Mouse (Mus musculus) gastrocnemius, adult 18-20 months (tissue): ENCODE data around the gene Tbxa2r. TPM values are rescaled to one million over a fixed set of nuclear protein-coding genes. Genes with fewer than 3 reads are reported as not detected.

Source experiments
- DNase-seq: peaks from one replicate; pipeline ENCODE4 v3.0.0; 2021; ENCODE audit warnings: low spot score
- total RNA-seq, 2 experiments: library from RNA; stranded (reverse); gene quantifications; 2 replicates each; pipeline ENCODE4 v1.2.3; 2021

Gene Tbxa2r
- total RNA-seq, 2 experiments from 2014 or later = 0.16 to 0.55 TPM

DNA sequence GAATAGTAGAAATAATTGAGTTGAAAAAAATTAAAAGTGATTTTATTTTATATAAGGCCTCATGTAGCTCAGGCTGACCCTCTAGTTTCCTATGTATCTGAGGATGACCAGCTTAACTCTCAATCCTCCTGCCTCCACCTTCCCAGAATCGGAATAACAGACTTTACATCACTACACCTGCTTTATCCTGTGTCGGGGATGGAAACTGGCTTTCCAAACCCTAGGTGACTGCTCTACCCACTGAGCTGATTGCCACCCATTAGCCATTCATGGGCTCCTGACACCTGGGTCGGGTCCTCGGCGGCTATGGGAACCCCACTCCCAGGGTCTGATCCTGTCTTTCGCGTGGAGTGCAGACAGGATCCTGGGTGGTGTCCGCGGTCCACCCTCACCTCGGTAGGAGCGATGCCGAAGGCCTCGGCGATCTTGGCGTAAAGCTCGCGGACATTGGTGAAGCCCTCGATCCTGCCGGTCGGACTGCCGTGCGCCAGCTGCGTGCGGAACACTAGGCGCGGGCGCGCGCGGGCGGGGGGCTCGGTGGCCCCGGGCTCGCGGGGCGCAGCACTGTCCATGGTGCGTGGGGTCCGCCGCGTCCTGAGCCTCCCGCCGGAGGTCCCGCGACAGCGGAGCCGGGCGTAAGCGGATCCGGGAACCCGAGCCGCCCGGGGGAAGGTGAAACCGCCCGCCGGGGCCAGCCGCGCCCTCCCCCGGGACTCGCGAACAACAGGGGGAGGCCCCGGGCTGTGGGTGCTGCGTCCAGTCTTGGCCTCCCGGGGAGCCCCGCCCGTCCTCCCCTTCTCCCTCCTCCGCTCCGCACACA, 14.4 kb downstream of the Tbxa2r start, which contains the start of gene Gipc3:
TSS of gene Gipc3 (minus strand) at position 581 of the 820 bp plus-strand sequence.
- no peak for DNase-seq

DNA sequence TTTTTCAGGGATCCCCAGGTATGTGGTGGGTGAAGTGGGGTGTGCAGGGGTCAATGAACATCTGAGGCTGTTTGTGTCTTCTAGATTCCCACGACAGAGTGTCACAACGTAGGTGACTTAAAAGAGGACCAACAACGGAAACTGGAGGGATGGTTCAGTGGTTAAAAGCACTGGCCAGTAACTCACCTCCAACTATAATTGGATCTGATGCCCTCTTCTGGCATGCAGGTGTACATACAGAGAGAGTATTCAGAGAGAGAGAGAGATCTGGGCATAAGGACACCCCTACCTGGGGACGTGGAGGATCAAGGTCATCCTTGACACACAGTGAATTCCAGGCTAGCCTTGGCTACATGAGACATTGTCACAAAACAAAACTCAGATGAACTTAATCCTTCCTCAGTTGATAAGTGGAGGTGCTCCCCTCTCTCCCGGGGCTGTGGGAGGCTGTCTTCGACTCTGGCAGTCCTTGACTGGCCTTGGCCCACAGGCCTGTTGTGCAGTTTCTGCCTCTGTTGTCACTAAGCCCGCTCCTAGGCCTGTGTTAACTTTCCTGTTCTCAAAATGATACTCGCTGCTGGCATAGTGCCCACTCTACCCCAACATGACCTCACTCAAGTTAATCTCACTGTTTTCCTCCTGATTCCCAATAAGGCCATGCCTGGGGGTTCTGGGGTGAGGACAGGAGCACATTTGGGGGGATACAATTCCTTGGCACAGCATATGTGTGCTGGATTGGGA, 16.1 kb downstream of the Tbxa2r start:
- no peak for DNase-seq

DNA sequence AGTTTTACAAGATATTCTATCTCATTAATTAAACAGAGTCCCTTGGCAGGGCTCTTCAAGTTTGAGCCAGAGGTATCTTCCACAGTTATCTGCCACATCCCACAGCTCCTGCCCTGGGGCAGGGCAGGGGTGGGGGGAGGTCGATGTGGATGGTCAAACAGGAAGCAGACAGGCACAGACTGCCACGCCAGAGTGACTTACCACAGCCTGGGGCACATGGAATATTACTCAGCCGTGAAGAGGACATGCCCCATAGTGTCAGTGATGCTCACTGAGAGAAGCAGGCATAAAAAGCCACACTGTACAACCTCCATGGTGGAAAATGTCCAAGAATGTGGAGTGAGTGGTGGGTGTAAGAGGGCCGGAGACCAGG, 16.6 kb downstream of the Tbxa2r start:
- DNase-seq = no peak

DNA sequence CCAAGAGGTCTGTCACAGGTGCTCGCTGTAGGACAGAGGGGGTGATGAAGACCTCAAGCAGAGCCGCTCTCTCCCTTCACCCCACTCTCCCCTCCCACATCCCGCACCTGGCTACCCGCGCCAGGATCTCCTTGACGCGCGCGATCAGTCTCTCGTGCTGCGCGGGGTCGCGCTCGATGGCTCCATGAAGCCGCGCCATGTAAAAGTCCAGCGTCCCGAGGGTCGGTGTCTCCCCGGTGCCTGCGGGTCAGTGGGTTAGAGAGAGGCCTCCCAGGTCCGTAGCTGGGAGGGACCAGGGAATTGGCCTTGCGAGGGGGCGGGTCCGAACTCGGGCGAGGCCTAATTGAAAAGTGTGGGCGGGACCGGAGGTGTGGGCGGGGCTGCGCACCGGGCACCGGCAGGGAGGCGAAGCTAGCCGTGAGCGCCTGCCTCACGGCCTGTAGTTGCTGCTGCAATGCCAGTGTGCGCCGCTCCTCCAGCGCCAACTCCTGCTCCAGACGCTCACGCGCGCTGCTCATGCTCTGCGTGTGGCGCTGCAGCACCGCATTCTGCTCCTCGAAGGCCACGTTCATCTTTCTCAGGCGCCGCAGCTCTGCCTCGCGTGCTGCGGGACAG, 18.0 kb downstream of the Tbxa2r start:
- DNase-seq = no peak

DNA sequence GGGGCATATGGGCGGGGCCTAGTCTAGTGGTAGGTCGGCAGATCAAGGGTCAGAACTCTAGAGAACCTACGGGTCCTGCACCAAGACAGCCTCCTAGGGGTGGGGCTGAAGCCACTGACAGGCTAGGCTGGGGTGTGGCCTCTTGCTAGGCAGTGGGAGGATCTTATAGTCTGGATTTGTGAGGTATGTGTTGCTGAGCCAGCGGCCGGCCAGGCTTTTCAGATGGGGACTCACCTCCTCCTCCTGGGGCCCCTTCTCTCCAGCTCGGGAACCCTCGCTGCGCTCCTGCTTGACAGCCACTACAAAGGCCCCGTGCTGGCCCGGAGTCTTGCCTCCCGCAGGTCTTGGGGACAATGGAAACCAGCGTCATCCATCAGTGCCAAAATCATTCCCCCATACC, 20.6 kb downstream of the Tbxa2r start:
- no peak for DNase-seq

DNA sequence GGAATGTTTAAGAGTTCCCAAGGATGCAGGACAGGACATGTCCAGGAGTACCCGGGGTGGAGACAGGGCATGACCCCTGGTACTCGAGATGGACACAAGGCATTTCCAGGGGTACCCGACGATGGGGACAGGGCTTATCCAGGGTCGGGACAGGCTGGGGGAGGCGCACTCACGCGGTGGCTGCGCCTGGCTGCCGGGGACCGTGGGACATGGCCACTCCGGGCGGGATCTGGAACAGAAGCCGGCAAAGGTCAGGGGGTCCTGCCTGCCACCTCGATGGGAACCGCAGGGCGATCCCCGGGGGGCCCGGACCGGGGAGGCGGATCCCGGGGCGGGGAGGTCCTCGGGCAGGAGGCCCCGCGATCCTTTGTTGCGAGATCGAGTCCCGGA, 21.4 kb downstream of the Tbxa2r start:
- DNase-seq = no peak

DNA sequence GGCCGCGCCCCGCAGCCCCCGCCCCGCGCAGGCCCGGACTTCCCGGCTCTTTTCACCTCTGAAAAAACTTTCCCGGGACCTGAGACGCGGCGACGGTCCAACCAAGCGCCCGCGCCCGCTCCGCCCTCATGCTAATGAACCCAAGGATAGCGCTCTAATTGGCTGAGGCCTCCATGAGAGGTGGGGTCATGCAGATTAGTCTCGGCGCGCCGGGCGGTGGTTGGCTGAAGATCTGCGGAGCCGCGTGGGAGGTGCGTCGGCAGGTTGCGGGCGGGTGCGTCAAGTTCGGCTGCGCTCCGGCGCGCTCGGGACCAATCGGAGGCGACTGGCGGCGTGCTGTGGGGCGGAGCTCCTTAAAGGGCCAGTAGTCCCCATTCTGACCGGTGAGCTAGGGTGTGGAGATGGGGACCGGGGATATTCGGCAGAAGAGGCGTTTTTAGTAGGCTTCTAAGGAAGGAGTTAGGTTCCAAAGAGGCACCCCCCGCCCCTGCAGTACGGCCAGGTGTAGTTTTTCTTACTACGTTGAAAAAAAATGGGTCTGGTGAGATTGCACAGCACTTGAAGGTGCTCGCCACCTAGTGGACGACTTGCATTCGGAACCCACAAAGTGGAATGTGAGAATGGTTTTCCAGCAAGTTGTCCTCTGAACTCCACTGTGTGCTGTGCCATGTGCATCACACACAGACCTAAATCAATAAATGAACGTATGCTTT, 22.0 kb downstream of the Tbxa2r start, which contains the start of gene Hmg20b:
TSS of gene Hmg20b (minus strand) at position 130 of the 713 bp plus-strand sequence.
- peak; percentile 99 for DNase-seq

DNA sequence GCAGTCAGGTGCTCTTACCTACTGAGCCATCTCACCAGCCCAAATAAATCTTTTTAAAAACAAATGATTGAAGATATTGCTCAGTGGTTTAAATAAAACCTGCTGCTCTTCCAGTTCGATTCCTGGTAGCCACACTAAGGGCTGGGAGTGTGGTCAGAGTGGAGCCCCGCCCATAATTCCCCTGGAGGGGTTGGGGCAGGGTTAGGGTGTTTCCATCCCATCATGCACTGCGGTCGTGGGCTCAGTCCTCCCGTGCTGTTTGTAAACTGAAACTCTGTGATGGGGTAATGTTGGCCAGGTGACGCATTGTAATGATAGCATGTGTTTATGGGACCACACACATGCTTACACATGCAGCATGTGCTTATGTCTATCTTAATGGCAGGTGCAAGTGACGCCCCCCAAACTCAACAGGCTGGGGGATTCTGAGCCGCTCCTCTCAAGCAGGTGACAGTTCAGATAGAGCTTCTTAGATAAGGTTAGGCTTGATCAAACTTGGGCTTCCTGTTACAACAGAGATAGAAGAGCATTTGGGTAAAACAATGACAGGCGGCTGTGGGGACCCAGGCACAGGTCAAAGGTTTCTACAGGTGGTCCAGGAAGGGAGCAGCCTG, 23.3 kb downstream of the Tbxa2r start:
- DNase-seq = no peak

DNA sequence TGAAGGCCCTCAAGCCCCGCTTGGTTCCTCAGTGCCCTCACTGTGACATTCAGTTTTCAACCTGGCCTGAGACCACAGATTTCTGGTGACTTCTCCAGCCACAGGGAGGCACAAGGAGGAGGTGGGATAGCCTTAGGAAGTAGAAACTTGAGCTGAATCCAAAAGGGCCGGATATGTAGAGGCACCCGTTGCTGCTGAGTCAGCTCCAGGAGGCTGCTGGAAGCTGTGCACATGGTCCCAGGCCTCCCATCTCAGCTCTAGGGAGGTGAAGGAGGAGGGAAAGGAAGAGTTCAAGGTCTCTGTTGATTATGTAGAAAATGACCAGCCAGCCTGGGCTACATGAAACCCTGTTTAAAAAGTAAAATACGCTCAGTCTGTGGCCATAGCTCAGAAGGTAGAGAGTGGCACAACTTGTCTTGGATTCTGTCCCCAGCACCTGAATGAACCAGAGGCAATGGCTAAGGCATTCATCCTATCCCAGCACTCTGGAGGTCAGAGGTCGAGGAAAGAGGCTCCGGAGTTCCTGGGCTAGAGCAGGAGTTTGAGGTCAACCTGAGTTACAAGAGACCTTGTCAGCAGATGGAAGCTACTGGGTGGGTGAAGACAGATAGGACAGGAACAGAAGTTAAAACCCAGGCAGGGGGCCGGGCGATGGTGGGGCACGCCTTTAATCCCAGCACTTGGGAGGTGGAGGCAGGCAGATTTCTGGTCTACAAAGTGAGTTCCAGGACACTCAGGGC, 26.4 kb downstream of the Tbxa2r start:
- DNase-seq = no peak

DNA sequence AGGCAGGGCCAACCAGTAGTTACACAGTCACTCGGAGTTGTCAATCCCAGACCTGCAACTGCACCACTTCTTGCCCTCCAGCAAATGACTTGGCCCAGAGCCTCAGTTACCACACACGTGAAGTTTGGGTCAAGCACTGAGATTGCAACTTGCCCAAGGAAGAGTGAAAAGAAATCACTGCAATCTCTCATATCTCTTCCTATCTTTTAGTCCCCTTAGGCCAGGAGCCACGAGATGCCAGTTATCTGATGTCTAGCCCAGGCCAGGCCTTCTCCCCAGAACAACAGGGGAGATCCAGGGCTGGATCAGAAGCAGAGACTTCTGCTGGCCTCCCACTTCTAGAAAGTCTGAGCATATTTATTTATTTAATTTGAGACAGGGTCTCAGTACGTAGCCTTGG, 27.0 kb downstream of the Tbxa2r start:
- DNase-seq = no peak

DNA sequence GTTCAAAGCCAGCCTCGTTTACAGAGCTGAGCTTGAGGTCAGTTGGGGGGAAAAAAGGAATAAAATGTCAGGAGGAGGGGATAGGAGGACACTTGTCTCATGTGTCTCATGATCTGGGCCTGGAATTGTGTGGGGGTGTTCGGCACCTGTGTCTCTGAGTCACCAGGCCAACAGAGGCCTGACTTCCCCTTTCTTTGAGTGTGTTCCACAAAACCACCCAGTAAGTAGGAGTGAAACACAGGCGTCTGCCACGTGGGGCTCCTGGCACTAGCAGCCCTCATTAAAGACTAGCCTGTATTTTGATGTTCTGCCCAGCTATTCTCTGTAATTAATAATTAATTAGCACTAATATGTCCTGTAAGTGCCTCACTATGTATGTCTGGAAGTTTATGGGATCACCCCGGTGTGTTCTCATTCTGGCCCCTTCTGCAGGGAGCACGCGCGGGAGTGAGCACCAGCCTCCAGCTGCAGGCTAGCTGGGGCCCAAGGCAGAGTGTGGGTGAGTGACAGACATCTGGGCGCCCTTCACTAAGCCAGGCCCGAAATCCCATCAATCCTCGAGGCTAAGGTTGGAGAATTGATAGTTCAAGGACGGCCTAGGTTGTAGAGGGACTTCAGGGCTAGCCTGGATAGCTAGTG, 27.9 kb downstream of the Tbxa2r start:
- no peak for DNase-seq

DNA sequence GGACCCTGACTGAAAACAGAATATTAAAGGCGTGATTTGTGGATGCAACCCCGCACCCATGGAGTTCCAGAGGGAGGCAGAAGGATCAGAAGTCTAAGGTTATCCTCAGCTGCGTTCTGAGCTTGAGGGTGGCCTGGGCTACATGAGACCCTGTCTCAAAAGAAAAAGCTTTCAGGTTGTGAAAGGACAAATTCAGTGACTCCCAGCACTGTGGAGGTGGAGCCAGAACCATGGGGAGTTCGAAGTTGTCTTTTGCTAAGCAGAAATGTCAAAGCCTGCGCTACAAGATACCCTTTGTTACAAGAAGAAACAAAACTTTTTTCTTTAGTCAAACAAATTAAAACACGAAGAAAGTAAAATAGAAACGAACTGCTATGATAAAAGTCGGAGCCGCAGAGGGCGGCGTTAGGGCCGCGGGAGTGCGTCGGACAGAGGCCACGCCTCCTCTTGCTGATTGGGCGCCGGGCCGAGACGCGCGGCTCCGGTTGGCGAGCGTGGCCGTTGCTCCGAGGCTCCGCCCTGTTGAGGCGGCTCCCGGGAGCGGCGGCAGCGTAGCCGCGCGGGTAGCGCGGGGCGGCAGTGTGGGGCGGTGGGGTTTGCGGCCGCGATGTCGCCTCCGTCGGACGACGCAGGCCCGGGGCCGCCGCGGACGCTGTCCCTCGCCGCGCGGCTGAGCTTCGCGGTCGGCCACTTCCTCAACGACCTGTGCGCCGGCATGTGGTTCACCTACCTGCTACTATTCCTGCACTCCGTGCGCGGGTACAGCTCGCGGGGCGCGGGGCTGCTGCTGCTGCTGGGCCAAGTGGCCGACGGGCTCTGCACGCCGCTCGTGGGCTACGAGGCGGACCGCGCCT, 28.7 kb downstream of the Tbxa2r start, which contains the start of gene Mfsd12:
TSS of gene Mfsd12 (plus strand) at position 501 of the 854 bp plus-strand sequence.
- DNase-seq = peak; percentile 93

DNA sequence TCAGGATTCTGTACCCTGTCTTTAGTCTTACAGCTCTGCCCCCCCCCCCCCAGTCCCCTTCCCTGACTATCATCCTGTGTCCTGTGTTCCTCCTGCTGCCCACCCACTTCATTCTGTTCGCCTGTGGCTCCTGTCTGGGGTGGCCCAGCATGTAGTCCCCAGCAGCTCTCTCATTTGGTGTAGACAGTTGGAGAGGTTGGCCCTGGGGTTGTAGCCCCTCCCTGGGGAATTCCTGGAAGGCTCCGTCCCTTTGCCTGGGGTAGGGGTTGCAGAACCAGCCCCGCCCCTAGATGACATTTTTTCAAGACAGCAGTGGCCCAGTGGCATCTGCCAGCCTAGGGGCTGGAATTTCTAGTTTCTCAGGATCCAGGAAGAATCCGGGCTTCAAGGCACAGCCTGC, 29.7 kb downstream of the Tbxa2r start:
- DNase-seq = no peak

DNA sequence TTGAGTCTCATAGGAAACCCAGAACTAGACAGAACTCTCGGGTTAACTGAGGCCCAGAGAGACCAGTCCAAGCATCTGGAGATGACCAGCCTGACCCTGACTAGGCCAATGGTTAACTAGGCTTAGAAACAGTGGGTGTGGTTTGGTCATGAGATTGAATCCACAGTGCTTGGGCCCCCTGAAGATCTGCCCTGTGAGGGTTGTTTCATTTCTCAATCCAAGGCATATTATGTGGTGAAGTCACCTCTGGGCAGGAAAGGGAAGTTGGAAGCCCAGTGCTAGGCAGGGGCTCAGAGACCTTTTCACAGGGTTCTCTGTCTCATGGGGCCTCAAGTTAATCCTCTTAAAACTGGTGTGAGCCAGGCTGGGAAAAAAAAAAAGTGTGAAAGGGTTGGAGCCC, 30.3 kb downstream of the Tbxa2r start:
- no peak for DNase-seq

DNA sequence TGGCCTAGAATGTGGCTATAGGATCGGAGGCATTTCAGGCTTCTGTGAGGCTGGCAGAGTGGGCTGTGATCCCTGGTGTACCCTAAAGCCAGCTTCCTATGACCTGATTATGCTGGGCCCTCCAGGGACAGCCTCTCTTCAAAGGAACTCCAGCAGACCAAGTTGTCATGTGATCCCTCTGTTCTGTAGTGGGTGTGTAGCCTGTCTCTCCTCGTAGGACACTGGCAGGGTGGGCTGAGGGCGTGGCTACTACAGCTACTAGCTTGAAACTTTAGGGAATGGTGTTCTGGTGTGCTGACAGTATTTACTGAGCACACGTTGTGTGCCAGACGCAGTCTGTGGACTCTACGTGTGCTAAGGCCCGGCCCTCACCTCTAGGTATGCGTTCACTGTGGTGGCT, 32.2 kb downstream of the Tbxa2r start:
- DNase-seq = no peak

DNA sequence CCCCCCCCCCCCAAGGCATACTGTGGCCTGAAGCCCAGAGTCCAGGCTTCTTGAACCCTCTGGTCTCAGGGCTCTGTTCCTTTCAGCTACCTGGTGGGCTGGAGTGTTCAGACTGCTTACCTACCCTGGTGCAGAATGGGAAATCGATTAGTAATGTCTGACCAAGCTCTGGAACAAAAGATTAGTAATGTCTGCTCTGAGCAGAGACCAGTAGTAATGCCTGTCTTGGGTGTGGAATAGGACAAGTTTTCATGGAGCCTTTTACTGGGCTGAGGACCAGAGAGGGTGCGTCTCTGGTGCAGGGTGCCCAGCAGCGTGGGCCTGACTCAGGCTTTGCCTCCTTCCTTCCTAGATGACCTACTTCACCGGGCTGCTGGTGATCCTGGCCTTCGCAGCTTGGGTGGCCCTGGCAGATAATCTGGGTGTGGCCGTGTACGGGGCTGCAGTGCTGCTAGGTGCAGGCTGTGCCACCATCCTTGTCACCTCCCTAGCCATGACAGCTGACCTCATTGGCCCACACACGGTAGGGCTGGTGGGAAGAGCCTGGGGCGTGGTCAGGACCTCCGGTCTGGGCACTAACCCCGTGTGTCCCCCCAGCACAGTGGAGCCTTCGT, 33.9 kb downstream of the Tbxa2r start:
- no peak for DNase-seq

DNA sequence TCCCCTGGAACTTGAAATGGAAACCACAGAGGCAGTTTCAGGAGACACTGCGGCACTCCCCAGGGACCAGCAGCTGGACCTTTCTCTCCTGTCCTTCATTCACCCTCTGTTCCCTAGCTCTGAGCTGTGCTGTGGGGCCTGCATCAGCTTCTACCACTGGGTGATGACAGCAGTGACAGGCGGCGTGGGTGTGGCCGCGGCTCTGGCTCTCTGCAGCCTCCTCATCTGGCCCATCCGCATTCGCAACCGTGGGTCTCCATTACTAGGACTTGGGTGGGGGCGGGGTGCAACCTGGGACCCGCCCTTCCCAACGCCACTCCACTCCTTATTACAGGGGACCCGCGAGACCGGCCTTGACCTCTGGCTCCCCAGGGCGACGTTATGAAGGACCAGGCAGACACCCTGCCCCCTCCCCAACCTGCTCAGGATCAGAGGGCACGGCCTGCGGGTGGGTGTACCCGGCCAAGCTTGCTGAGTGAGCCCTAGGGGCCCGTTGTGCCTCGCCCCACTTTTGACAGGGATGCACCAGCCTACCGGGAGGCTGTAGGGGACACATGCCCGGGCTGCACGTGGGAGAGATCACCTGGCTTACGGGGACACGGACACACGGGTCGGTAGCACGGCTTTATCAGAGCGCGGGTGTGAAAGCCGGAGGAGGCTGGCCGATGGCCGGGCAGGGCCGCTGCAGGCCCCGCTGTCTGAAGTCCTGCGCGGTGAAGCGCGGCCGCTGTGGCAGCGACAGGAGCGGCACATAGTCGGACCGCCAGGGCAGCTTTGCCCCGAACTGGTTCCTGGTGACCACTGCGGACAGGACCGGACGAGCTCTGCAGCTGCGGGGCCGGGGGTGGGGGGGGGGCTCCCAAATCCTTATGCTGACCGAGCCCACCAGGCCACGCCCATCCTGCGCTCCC, 35.2 kb downstream of the Tbxa2r start:
- DNase-seq = no peak
